Mouse (Mus musculus): ENCODE results near the gene Ssh2. TPM values are rescaled to one million over a fixed set of nuclear protein-coding genes. Genes with fewer than 3 reads are reported as not detected.
"Not testable (repeated sequence)": the region's sequence is repeated elsewhere in the genome, so short reads cannot be mapped to it uniquely, and the experiment has no call there.

Ssh2 gene
- polyA plus RNA-seq, 1 experiment from 2014 or later = 10.2 TPM

DNA sequence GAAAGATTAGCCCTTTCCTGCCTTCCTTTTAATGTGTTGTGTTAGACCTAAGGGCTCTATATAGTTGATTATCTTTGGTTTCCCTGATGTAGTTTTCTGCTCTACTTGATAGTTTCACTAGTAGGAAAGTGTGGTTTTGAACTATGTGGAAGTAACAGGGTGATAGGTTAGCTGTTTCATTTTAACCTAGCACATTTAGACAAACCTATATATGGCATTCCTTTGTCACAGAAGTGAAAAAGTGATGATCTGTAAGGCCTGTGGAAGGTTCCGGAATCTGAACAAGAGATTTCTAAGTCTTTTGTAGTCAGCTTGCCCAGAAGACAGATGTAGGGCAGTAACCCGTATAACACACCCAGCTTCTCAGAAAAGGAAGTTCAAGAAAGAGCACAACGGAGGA lies 155.0 kb downstream of the Ssh2 start:
- Histone ChIP-seq H3K36me3 (ENCODE audit: control insufficient read depth, insufficient read depth, low read length) (no peaks in the 10 kb centered on the region), H3K4me2 (replicated peaks; ENCODE audit: low read depth, low read length) (no peak overlapping the region), H3K27ac (ENCODE audit: low read depth, low read length) (no peak overlapping the region), H3K4me3 (ENCODE audit: low read length) (no peak overlapping the region), H3K9me3 (ENCODE audit: control insufficient read depth, low read length) (no peaks in the 10 kb centered on the region), H3K27me3 (ENCODE audit: control insufficient read depth, insufficient read depth, low read length) (no peaks in the 10 kb centered on the region), H3K9ac (ENCODE audit: low read depth, low read length) (no peak overlapping the region), H3K4me1 (ENCODE audit: control insufficient read depth, insufficient read depth, low read length) (0 out of 2 replicates have a peak, but pooled peaks cover 3% of the 10 kb centered on the region)
- no peak for ATAC-seq (ENCODE audit: low FRiP score, low TSS enrichment)
- WGBS = 79% methylated on average over 3 of the region's 3 CpGs

DNA sequence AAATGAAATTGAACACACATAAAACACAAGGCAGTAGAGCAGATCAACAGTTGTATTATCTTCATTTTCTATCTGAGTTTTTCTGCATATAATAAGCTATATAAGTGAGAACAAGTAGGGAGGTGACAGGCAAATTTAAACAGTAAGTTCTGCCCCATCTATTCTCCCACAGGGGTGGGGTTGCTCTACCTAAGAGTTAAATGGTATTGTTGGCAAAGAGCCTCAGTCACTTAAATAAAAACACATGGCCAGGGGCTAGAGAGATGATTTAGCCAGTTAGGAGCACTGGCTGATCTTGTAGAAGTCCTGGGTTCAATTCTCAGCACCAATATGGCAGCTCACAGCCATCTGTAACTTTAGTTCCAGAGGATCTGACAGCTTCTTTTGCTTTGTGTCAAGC lies 155.6 kb downstream of the Ssh2 start:
- Histone ChIP-seq H3K4me2 (replicated peaks; ENCODE audit: low read depth, low read length) (no peak overlapping the region), H3K36me3 (ENCODE audit: control insufficient read depth, insufficient read depth, low read length) (no peaks in the 10 kb centered on the region), H3K9ac (ENCODE audit: low read depth, low read length) (no peak overlapping the region), H3K27ac (ENCODE audit: low read depth, low read length) (no peak overlapping the region), H3K4me3 (ENCODE audit: low read length) (no peak overlapping the region), H3K9me3 (ENCODE audit: control insufficient read depth, low read length) (no peaks in the 10 kb centered on the region), H3K27me3 (ENCODE audit: control insufficient read depth, insufficient read depth, low read length) (no peaks in the 10 kb centered on the region), H3K4me1 (ENCODE audit: control insufficient read depth, insufficient read depth, low read length) (0 out of 2 replicates have a peak, but pooled peaks cover 3% of the 10 kb centered on the region)
- no peak for ATAC-seq (ENCODE audit: low FRiP score, low TSS enrichment)

DNA sequence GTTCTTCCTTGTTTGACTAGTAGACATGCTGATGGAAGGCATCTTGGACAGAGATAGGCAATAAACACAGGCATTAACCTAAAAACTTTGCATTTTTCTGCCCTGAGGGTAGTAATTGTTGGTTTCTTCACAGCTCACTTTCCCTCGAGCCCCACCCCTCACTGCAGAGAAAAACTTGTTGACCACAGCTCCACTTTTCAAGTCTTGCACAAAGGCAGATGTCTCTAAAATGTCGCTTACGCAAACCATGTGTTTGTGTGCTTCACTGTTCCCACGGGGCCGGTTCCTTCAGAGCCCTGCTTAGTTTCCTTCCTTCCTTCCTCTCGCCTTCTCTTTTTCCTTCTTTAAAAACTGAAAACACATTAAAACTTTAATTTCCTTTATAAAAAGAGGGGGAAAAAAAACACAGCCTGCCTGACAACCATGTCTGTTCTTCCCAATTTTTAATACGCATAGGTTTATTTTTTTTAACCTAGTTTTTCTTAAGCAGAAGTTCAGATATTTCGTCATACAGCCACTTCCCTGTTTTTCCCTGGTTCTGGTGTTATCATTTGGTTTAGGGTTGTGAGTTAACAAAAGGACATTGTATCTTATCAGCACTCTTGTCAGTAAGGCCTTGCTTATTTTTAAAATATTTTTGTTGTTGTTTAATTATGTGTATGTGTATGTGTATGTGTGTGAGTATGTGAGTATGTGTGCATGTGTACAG lies 156.3 kb downstream of the Ssh2 start:
- 71% methylated on average over 8 of the region's 8 CpGs for WGBS
- no peaks in the 10 kb centered on the region for H3K36me3 ChIP-seq (ENCODE audit: control insufficient read depth, insufficient read depth, low read length)
- H3K4me1 ChIP-seq (ENCODE audit: control insufficient read depth, insufficient read depth, low read length) = 0 out of 2 replicates have a peak, but pooled peaks cover 3% of the 10 kb centered on the region
- H3K27me3 ChIP-seq (ENCODE audit: control insufficient read depth, insufficient read depth, low read length) = no peaks in the 10 kb centered on the region
- H3K27ac ChIP-seq (ENCODE audit: low read depth, low read length) = no peak overlapping the region
- no peak overlapping the region for H3K4me2 ChIP-seq (replicated peaks; ENCODE audit: low read depth, low read length)
- no peak overlapping the region for H3K9ac ChIP-seq (ENCODE audit: low read depth, low read length)
- no peak overlapping the region for H3K4me3 ChIP-seq (ENCODE audit: low read length)
- ATAC-seq (ENCODE audit: low FRiP score, low TSS enrichment) = no peak
- no peaks in the 10 kb centered on the region for H3K9me3 ChIP-seq (ENCODE audit: control insufficient read depth, low read length)

DNA sequence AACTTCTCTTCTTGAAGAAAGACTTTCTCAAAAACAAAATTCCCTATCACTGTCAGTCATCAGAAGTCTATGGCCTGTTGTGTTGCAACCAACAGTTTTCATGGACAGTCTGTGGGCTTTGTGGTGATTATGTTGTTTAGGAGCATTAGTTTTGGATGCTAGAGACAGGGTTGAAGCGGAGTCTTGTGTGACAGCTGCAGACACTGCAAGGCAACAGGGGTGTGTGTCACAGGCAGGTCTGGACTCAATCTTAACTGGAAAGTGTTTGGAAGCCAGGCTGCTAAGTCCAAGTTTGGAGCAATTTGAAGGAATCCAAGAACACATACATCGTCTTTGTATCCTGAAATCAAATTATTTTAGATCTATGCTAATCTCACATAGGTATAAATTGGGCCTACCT lies 162.5 kb downstream of the Ssh2 start:
- Histone ChIP-seq H3K4me2 (replicated peaks; ENCODE audit: low read depth, low read length) (no peak overlapping the region), H3K9me3 (ENCODE audit: control insufficient read depth, low read length) (no peaks in the 10 kb centered on the region), H3K4me3 (ENCODE audit: low read length) (no peak overlapping the region), H3K9ac (ENCODE audit: low read depth, low read length) (no peak overlapping the region), H3K27ac (ENCODE audit: low read depth, low read length) (no peak overlapping the region), H3K27me3 (ENCODE audit: control insufficient read depth, insufficient read depth, low read length) (no peaks in the 10 kb centered on the region), H3K36me3 (ENCODE audit: control insufficient read depth, insufficient read depth, low read length) (no peaks in the 10 kb centered on the region), H3K4me1 (ENCODE audit: control insufficient read depth, insufficient read depth, low read length) (no peaks in the 10 kb centered on the region)
- 96% methylated on average over 2 of the region's 2 CpGs for WGBS
- ATAC-seq (ENCODE audit: low FRiP score, low TSS enrichment) = no peak

DNA sequence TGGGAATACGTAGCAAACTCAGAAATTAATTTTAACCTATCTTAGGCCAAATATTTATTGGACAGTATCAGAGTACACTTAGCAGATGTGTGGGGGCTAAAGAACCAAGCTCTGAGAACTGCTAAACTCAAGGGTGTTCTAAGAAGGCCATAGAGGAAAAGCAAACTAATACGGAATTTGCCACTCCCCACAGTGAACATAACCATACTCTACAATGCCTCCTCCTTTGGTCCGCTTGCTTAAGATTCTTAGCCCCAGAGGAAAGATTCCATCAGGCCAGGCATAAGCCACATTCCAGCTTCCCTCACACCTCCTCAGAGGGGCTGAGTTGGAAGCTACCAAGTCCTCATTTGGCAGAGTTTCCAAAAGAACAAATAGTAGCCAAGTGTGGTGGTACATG lies 165.1 kb downstream of the Ssh2 start:
- Histone ChIP-seq H3K27ac (ENCODE audit: low read depth, low read length) (no peak overlapping the region), H3K4me2 (replicated peaks; ENCODE audit: low read depth, low read length) (no peak overlapping the region), H3K27me3 (ENCODE audit: control insufficient read depth, insufficient read depth, low read length) (no peaks in the 10 kb centered on the region), H3K4me1 (ENCODE audit: control insufficient read depth, insufficient read depth, low read length) (no peaks in the 10 kb centered on the region), H3K4me3 (ENCODE audit: low read length) (no peak overlapping the region), H3K9me3 (ENCODE audit: control insufficient read depth, low read length) (no peaks in the 10 kb centered on the region), H3K9ac (ENCODE audit: low read depth, low read length) (no peak overlapping the region), H3K36me3 (ENCODE audit: control insufficient read depth, insufficient read depth, low read length) (no peaks in the 10 kb centered on the region)
- no peak for ATAC-seq (ENCODE audit: low FRiP score, low TSS enrichment)
- WGBS = 91% methylated on average over 3 of the region's 3 CpGs

DNA sequence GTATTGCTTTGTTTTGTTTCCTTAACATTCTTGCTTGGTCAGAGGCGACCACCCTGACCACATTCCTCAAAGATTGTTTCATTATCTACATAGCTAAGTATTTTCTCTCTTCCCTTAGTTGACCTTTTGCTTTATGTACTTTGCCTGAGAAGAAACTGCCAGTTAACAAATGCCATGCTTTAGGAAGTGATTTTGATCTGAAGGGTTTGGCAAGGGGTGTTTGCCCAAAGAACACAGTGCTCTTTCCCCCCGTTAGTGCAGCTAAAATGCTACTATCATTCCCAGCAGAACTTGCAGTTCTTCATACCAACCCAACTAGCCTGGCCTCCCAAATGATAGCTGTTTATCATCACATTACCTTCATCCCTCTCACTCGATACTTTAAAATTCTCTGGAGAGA lies 168.1 kb downstream of the Ssh2 start:
- 74% methylated on average over 3 of the region's 3 CpGs for WGBS
- Histone ChIP-seq H3K27me3 (ENCODE audit: control insufficient read depth, insufficient read depth, low read length) (no peaks in the 10 kb centered on the region), H3K4me3 (ENCODE audit: low read length) (no peak overlapping the region), H3K9ac (ENCODE audit: low read depth, low read length) (no peak overlapping the region), H3K4me2 (replicated peaks; ENCODE audit: low read depth, low read length) (no peak overlapping the region), H3K4me1 (ENCODE audit: control insufficient read depth, insufficient read depth, low read length) (no peaks in the 10 kb centered on the region), H3K27ac (ENCODE audit: low read depth, low read length) (no peak overlapping the region), H3K36me3 (ENCODE audit: control insufficient read depth, insufficient read depth, low read length) (no peaks in the 10 kb centered on the region), H3K9me3 (ENCODE audit: control insufficient read depth, low read length) (no peaks in the 10 kb centered on the region)
- no peak for ATAC-seq (ENCODE audit: low FRiP score, low TSS enrichment)

DNA sequence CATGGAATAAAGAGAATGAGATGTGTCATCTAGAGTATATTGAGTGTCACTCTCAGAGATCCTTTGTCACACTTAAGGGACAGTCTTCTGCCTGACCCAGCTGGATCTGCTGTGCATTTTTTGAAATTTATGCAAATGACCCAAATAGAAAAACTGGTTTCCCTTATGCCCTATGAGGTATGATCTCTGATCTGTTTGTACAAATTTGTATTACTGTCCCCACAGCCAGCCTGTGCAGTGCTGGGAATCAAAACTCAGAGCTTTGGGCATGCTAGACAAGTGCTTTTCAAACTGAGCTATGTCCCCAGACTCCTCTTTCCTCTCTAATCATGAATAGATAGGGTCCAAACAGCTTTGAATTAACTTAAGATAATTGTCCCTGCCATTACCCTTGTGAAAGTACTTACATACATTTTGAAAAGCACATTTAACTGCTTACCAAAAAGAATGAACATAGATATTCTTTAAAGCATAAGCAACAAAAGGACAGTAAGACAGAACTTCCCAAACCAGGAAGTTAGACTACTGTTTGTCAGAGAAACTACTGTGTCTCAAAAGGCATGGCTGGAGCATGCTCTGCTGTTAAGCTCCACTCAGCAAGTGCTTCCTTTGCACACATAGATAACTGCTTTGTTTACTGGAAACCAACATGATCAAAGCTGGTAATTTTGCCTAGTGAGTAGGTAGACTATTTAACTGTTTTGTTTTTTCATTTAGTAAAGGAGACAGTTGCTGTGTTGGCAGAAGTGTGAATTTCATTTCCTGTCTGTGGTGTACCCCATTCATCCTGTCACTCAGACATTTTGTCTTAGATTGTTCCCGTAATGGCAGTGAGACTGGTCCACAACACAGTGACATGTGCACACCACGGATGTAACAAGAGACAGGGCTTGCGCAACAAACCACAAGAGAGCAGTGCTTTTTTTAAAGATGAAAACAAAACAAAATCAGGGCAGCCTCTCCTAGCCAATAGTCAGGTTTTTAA lies 169.9 kb downstream of the Ssh2 start:
- no peak overlapping the region for H3K9ac ChIP-seq (ENCODE audit: low read depth, low read length)
- no peak overlapping the region for H3K27ac ChIP-seq (ENCODE audit: low read depth, low read length)
- H3K4me3 ChIP-seq (ENCODE audit: low read length) = no peak overlapping the region
- WGBS = 61% methylated on average over 3 of the region's 3 CpGs
- no peak overlapping the region for H3K4me2 ChIP-seq (replicated peaks; ENCODE audit: low read depth, low read length)
- no peaks in the 10 kb centered on the region for H3K36me3 ChIP-seq (ENCODE audit: control insufficient read depth, insufficient read depth, low read length)
- no peaks in the 10 kb centered on the region for H3K27me3 ChIP-seq (ENCODE audit: control insufficient read depth, insufficient read depth, low read length)
- H3K9me3 ChIP-seq (ENCODE audit: control insufficient read depth, low read length) = no peaks in the 10 kb centered on the region
- no peak for ATAC-seq (ENCODE audit: low FRiP score, low TSS enrichment)
- H3K4me1 ChIP-seq (ENCODE audit: control insufficient read depth, insufficient read depth, low read length) = no peaks in the 10 kb centered on the region

DNA sequence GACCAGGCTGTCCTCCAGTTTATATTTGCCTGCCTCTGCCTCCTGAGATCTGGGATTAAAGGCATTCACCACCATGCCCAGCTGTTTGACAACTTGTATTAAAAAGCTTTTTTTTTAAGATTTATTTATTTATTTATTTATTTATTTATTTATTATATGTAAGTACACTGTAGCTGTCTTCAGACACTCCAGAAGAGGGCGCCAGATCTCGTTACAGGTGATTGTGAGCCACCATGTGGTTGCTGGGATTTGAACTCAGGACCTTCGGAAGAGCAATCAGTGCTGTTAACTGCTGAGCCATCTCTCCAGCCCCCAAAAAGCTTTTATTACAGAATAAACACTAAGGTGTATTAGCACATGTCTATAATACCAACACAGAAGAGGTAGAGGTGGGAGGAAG lies 172.1 kb downstream of the Ssh2 start:
- H3K4me1 ChIP-seq (ENCODE audit: control insufficient read depth, insufficient read depth, low read length); H3K4me2 ChIP-seq (replicated peaks; ENCODE audit: low read depth, low read length); H3K27me3 ChIP-seq (ENCODE audit: control insufficient read depth, insufficient read depth, low read length); H3K9me3 ChIP-seq (ENCODE audit: control insufficient read depth, low read length); H3K4me3 ChIP-seq (ENCODE audit: low read length); H3K9ac ChIP-seq (ENCODE audit: low read depth, low read length); H3K36me3 ChIP-seq (ENCODE audit: control insufficient read depth, insufficient read depth, low read length); H3K27ac ChIP-seq (ENCODE audit: low read depth, low read length); ATAC-seq (ENCODE audit: low FRiP score, low TSS enrichment): not testable (repeated sequence)
- 91% methylated on average over 3 of the region's 3 CpGs for WGBS

DNA sequence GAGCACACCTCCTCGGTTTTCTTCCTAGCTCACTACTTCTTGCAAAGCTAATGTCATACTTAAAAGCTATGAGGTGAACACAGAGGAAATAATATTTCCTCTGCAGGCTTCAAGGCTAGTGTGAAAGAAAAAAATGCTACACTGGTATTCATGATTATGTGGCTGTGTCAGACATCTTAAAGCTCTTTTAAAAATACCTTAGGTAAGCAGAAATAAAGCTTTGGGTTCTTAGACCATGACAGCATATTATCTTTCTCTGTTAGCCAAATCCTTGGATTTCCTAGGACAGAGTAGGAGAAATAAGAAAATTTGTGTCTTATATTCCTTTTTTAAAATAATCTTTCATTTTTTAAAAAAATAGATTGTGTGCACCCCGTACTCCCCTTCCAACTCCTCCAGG lies 179.5 kb downstream of the Ssh2 start:
- Histone ChIP-seq H3K9ac (ENCODE audit: low read depth, low read length) (no peak overlapping the region), H3K4me3 (ENCODE audit: low read length) (no peak overlapping the region), H3K27ac (ENCODE audit: low read depth, low read length) (no peak overlapping the region), H3K27me3 (ENCODE audit: control insufficient read depth, insufficient read depth, low read length) (no peaks in the 10 kb centered on the region), H3K36me3 (ENCODE audit: control insufficient read depth, insufficient read depth, low read length) (peaks cover 3% of the 10 kb centered on the region; the same call in 1 of the 2 replicates), H3K4me2 (replicated peaks; ENCODE audit: low read depth, low read length) (no peak overlapping the region), H3K4me1 (ENCODE audit: control insufficient read depth, insufficient read depth, low read length) (no peaks in the 10 kb centered on the region), H3K9me3 (ENCODE audit: control insufficient read depth, low read length) (no peaks in the 10 kb centered on the region)
- 77% methylated on average over 2 of the region's 2 CpGs for WGBS
- ATAC-seq (ENCODE audit: low FRiP score, low TSS enrichment) = no peak

Measured in kidney, embryonic 14.5 days (tissue).